In genomic region chr11:30289470-30290431, GRCm38 (mm10) we compare ENCODE assay signal across 10 mouse cellular contexts. TPM values are rescaled to one million over a fixed set of nuclear protein-coding genes. Genes with fewer than 3 reads are reported as not detected.
DNase-seq lines count a peak whose midpoint lies in the region; ATAC-seq lines count a peak whose summit lies in the region.
"Had no signal": no experiment of that assay in that cellular context is flagged by ENCODE, and none has a peak within 500 bp of the region (broad histone marks: within the 10 kb centered on the region; RNA-seq: fewer than 3 reads in every experiment).

No protein-coding gene starts in this region.

- intact Hi-C loops in gastrocnemius, postnatal 36 days (cut with DNase I), result no loop called here

- H3K4me3 ChIP-seq in liver, embryonic 12.5 days, result no peak overlapping the region

- no peak overlapping the region for H3K4me2 ChIP-seq in liver, embryonic 12.5 days

- no peak overlapping the region for H3K27ac ChIP-seq in liver, embryonic 12.5 days
- H3K27ac ChIP-seq: liver, embryonic 14.5 days had no signal

- 0 out of 2 replicates have a peak, but pooled peaks cover 16% of the 10 kb centered on the region for H3K4me1 ChIP-seq in liver, embryonic 12.5 days

- no peak for ATAC-seq in liver, embryonic 12.5 days

- no peaks in the 10 kb centered on the region for H3K9me3 ChIP-seq in liver, embryonic 12.5 days (replicated peaks)

- H3K9ac ChIP-seq in liver, embryonic 12.5 days, result no peak overlapping the region
- H3K9ac ChIP-seq: liver, embryonic 14.5 days had no signal

- H3K36me3 ChIP-seq in liver, embryonic 12.5 days, result no peaks in the 10 kb centered on the region

- H3K27me3 ChIP-seq in liver, embryonic 12.5 days (replicated peaks), result no peaks in the 10 kb centered on the region
- H3K27me3 ChIP-seq: CH12.LX had no signal

- DNase-seq in gastrocnemius, adult 18-20 months (ENCODE audit: low spot score), result peak; percentile 38
- no peak for DNase-seq in gastrocnemius, postnatal 36 days
- peak; percentile 12 for DNase-seq in right cerebral cortex, postnatal 14 days
- DNase-seq in right cerebral cortex, postnatal 25 days, result no peak
- DNase-seq in lung, adult 18-20 months, result peak; percentile 63
- no peak for DNase-seq in thymus, postnatal 36 days
- DNase-seq in spleen, postnatal 10 days (ENCODE audit: low spot score in 2 of 2), result no peak

- WGBS in liver, embryonic 12.5 days (ENCODE audit: insufficient replicate concordance), result 58% methylated on average over 7 of the region's 7 CpGs

RNA-seq across cellular contexts. Expression of gene Sptbn1, which starts 21.8 kb away (rescaled TPM):
- 100 to 1,000 TPM in 1 of 2 experiments, 10 to 100 TPM in 1; 78.4 to 118 TPM for total RNA-seq in gastrocnemius, adult 18-20 months (2021)
- 100 to 1,000 TPM; 104 to 125 TPM for total RNA-seq in gastrocnemius, postnatal 36 days (2021)
- 24.2 and 24.4 TPM in 2 replicates for polyA plus RNA-seq in liver, embryonic 12.5 days (2016; fragmentation: Nextera tagmentation; extraction: Ambion mirVana)

Comparison
In these comparisons a context has a peak if more than half of its experiments do, and no peak if none do; other contexts are left out.
1. DNase-seq: peak in gastrocnemius, adult 18-20 months (single experiment), right cerebral cortex, postnatal 14 days (single experiment) and lung, adult 18-20 months (2 of 2); none in gastrocnemius, postnatal 36 days (0 of 2), right cerebral cortex, postnatal 25 days (single experiment), thymus, postnatal 36 days (0 of 2) and spleen, postnatal 10 days (0 of 2).